Mouse (Mus musculus): ENCODE data around the gene Ncbp3.

Ncbp3 gene

DNA sequence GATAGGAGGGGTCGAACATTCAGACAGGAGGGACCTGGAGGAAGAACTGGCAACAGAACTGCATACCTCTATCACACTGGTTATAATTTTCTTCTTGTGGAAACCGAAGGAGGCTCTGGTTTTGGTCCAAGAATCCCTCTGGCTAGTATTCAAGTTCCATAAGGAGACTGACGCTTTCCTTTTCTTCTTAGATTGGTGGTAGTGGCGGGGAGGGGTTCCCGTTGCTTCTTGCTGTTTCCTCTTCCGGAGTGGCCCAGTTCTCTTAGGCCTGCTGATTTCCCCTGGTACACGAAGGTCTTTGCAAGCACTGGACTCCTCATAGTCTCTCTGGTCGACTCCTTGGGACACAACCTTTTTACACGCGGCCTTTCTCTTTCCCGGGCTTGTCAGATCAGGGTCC lies 89.5 kb downstream of the Ncbp3 start:
- in situ Hi-C loops (cut with MseI, MboI), result no loop called here

DNA sequence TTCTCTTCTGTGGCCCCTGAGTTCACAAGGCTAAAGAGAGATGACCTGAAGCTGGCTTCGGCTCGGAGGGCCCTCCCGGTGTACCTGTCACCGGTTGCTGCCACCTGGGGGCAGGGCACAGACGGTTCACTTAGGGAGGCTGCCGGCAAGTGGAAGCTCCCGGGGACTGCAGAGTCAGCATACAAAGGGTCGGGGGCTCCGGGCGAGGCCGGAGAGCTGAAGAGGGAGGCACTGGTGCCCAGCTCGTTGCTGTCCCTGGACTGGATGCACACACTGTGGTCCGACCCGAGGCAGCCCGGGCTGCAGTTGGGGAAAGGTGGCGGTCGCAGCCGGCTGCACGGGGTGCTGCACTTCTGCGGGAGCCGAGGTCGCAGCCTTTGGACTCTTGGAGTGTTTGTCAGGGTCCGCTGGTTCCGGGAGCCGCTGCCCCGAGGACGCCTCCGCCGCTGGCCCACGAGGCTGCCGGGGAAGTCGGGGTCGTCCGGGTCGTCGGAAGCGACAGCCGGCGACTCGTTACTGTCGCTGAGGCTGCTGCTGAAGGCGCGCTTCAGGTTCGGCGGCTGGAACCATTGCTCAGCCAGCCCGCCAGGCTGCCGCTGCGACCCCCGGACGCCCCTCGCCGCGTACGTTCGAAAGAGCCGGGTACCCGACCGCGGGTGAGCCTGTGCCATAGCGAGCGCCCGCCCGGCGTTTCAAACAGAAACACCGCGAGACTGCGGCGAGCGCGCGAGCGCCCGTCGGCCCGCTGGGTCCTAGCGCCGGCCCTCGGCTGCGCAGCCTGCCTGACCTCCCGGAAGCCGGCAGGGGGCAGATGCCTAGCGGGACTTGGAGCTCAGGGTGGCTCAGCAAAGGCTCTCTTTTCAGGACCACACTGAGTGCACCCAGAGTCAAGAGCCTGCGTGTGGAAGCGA lies 90.3 kb downstream of the Ncbp3 start, which contains the start of gene Haspin:
Gene Haspin (minus strand): TSS at position 704 of the 911 bp plus-strand sequence.
- in situ Hi-C loops (cut with MseI, MboI), result no loop called here

Data from mouse trophoblast stem cell (cell line).